ENCODE assay signal across 8 mouse cellular contexts in genomic region chr1:33739302-33739701, GRCm38 (mm10). TPM values are rescaled to one million over a fixed set of nuclear protein-coding genes. Genes with fewer than 3 reads are reported as not detected.
A peak's percentile ranks its signal among the peaks of the same experiment; 100 is the strongest.
DNase-seq lines count a peak whose midpoint lies in the region; ATAC-seq and TF ChIP-seq lines count a peak whose summit lies in the region.

No protein-coding gene starts in this region.

- no peak overlapping the region for H3K4me2 ChIP-seq in limb, embryonic 11.5 days (ENCODE audit: low read depth, severe bottlenecking)
- no peak overlapping the region for H3K4me2 ChIP-seq in midbrain, embryonic 14.5 days (ENCODE audit: low read length)

- H3K9me3 ChIP-seq in limb, embryonic 11.5 days (ENCODE audit: control insufficient read depth, low read length), result no peaks in the 10 kb centered on the region
- no peaks in the 10 kb centered on the region for H3K9me3 ChIP-seq in midbrain, embryonic 14.5 days (ENCODE audit: control insufficient read depth, low read length)

- peak; percentile 71 to 92 for DNase-seq in heart, adult 18-20 months
- no peak for DNase-seq in heart, postnatal 25 days (ENCODE audit: low spot score)
- peak; percentile 81 to 92 for DNase-seq in cerebellum, postnatal 25 days
- peak; percentile 83 for DNase-seq in gastrocnemius, adult 2 months
- DNase-seq in kidney, adult 18-20 months, result peak; percentile 79
- DNase-seq in limb, embryonic 11.5 days (ENCODE audit: low spot score), result peak; percentile 88
- peak; percentile 95 for DNase-seq in midbrain, embryonic 14.5 days
- peak; percentile 44 to 72 for DNase-seq in spleen, adult 2 months (ENCODE audit: low read depth in 1 of 2, low spot score in 2 of 2)

- no peak for TF ChIP-seq POLR2A in spleen, adult 2 months (IDR thresholded peaks at IDR 0.05; ENCODE audit: low read depth, low read length)

- peaks cover 6% of the 10 kb centered on the region; the same call in 1 of the 2 replicates for H3K36me3 ChIP-seq in limb, embryonic 11.5 days (ENCODE audit: control insufficient read depth, insufficient read depth, low read length)
- peaks cover 62% of the 10 kb centered on the region for H3K36me3 ChIP-seq in midbrain, embryonic 14.5 days (ENCODE audit: control insufficient read depth, insufficient read depth, low read length)
- peaks cover 5% of the 10 kb centered on the region for H3K36me3 ChIP-seq in spleen, adult 2 months (ENCODE audit: control insufficient read depth, insufficient read depth, low read length)

- 42% methylated on average over 12 of the region's 12 CpGs for WGBS in limb, embryonic 11.5 days
- 33% methylated on average over 12 of the region's 12 CpGs for WGBS in midbrain, embryonic 14.5 days
- WGBS in spleen, adult 2 months, result 32% methylated on average over 12 of the region's 12 CpGs

- peak; percentile 73; the same call in 1 of the 2 replicates for ATAC-seq in limb, embryonic 11.5 days (ENCODE audit: insufficient number of reproducible peaks, low FRiP score, low TSS enrichment, low read depth)
- ATAC-seq in midbrain, embryonic 14.5 days (ENCODE audit: low FRiP score, low TSS enrichment), result peak; percentile 78

- peak; percentile 96 for TF ChIP-seq CTCF in gastrocnemius, adult 2 months (IDR thresholded peaks at IDR 0.05)
- TF ChIP-seq CTCF in spleen, adult 2 months (IDR thresholded peaks at IDR 0.05; ENCODE audit: extremely low read depth, insufficient read depth, insufficient read length, insufficient replicate concordance), result peak; percentile 80; the same call in 1 of the 2 replicates

- no peaks in the 10 kb centered on the region for H3K27me3 ChIP-seq in limb, embryonic 11.5 days (ENCODE audit: control insufficient read depth, insufficient read depth, low read length)
- H3K27me3 ChIP-seq in midbrain, embryonic 14.5 days (ENCODE audit: control insufficient read depth, insufficient read depth, low read length), result no peaks in the 10 kb centered on the region
- H3K27me3 ChIP-seq in spleen, adult 2 months (ENCODE audit: control insufficient read depth, insufficient read depth, low read length), result no peaks in the 10 kb centered on the region

- H3K4me1 ChIP-seq in limb, embryonic 11.5 days (ENCODE audit: control insufficient read depth, insufficient read depth, low read length), result no peaks in the 10 kb centered on the region
- H3K4me1 ChIP-seq in midbrain, embryonic 14.5 days (ENCODE audit: control insufficient read depth, insufficient read depth, low read length), result no peaks in the 10 kb centered on the region
- no peaks in the 10 kb centered on the region for H3K4me1 ChIP-seq in spleen, adult 2 months (ENCODE audit: control insufficient read depth, insufficient read depth, insufficient read length)

- no peak overlapping the region for H3K9ac ChIP-seq in limb, embryonic 11.5 days (ENCODE audit: low read length)
- no peak overlapping the region for H3K9ac ChIP-seq in midbrain, embryonic 14.5 days (replicated peaks; ENCODE audit: low read length)

- intact Hi-C loops in heart, postnatal 25 days (cut with DNase I), result loop anchor here (2.0 to 5.0 kb wide), 3 partner anchors 52 to 77 kb away; no protein-coding TSS in a partner anchor
- intact Hi-C loops in gastrocnemius, adult 2 months (cut with DNase I), result no loop called here

- no peak overlapping the region for H3K4me3 ChIP-seq in gastrocnemius, adult 2 months
- no peak overlapping the region for H3K4me3 ChIP-seq in limb, embryonic 11.5 days (ENCODE audit: low read depth, low read length)
- no peak overlapping the region for H3K4me3 ChIP-seq in midbrain, embryonic 14.5 days (replicated peaks; ENCODE audit: low read depth, low read length)
- no peak overlapping the region for H3K4me3 ChIP-seq in spleen, adult 2 months (ENCODE audit: extremely low read depth, insufficient read depth, insufficient read length)

- no peak overlapping the region for H3K27ac ChIP-seq in gastrocnemius, adult 2 months
- H3K27ac ChIP-seq in limb, embryonic 11.5 days (replicated peaks; ENCODE audit: low read depth, low read length), result no peak overlapping the region
- H3K27ac ChIP-seq in midbrain, embryonic 14.5 days (replicated peaks; ENCODE audit: low read depth, low read length), result no peak overlapping the region
- no peak overlapping the region for H3K27ac ChIP-seq in spleen, adult 2 months (ENCODE audit: insufficient read depth, low read length)

RNA-seq across cellular contexts. Expression of gene Bag2, which starts 18.3 kb away (rescaled TPM):
- total RNA-seq in heart, adult 18-20 months (2021), result 10 to 100 TPM; 34.4 to 39.9 TPM
- 10 to 100 TPM; 30.1 to 34.9 TPM for total RNA-seq in heart, postnatal 25 days (2021)
- total RNA-seq in gastrocnemius, adult 2 months (2021), result 10 to 100 TPM; 13.7 to 21.4 TPM
- polyA plus RNA-seq in limb, embryonic 11.5 days (2014; fragmentation: Nextera tagmentation; extraction: Ambion mirVana), result 58.3 and 59.5 TPM in 2 replicates
- 19.8 and 22.2 TPM in 2 replicates for polyA plus RNA-seq in midbrain, embryonic 14.5 days (2014; fragmentation: Nextera tagmentation; extraction: Ambion mirVana)
- polyA plus RNA-seq in spleen, adult 2 months (2012; rRNA removed), result 5.3 and 8.1 TPM in 2 replicates

RNA-seq across cellular contexts. Expression of gene Rab23, which starts 19.6 kb away (rescaled TPM):
- 10 to 100 TPM in 1 of 2 experiments, 1 to 10 TPM in 1; 7.8 to 10.4 TPM for total RNA-seq in heart, adult 18-20 months (2021)
- 1 to 10 TPM; 7.9 to 9.0 TPM for total RNA-seq in heart, postnatal 25 days (2021)
- 1 to 10 TPM; 4.1 to 5.9 TPM for total RNA-seq in gastrocnemius, adult 2 months (2021)
- polyA plus RNA-seq in limb, embryonic 11.5 days (2014; fragmentation: Nextera tagmentation; extraction: Ambion mirVana), result 27.1 and 35.6 TPM in 2 replicates
- polyA plus RNA-seq in midbrain, embryonic 14.5 days (2014; fragmentation: Nextera tagmentation; extraction: Ambion mirVana), result 24.6 and 29.9 TPM in 2 replicates
- polyA plus RNA-seq in spleen, adult 2 months (2012; rRNA removed), result 2.1 and 2.4 TPM in 2 replicates
